Mouse (Mus musculus) hindbrain, embryonic 10.5 days (tissue): Measurements from ENCODE around the gene Them7. TPM values are rescaled to one million over a fixed set of nuclear protein-coding genes. Genes with fewer than 3 reads are reported as not detected.

ENCODE experiments used
- DNase-seq: peaks from one replicate; pipeline ENCODE4 v3.0.0-alpha.2; 2017; ENCODE audit warnings: low spot score
- H3K27ac ChIP-seq: fragments of 300-500 bp; sonication (generic); 2 replicates; pipeline ENCODE4 v1.5.1; 2016; ENCODE audit warnings: mild to moderate bottlenecking, moderate library complexity
- H3K27me3 ChIP-seq: fragments of 300-500 bp; sonication (generic); 2 replicates; pipeline ENCODE4 v1.6.1; 2016; ENCODE audit warnings: mild to moderate bottlenecking; ENCODE audit not compliant: poor library complexity, insufficient read depth, severe bottlenecking
- H3K36me3 ChIP-seq: fragments of 300-500 bp; sonication (generic); 2 replicates; pipeline ENCODE4 v1.6.1; 2016; ENCODE audit warnings: mild to moderate bottlenecking, moderate library complexity
- H3K4me1 ChIP-seq: fragments of 300-500 bp; sonication (generic); replicated peaks from 2 replicates; pipeline ENCODE4 v1.6.1; 2016; ENCODE audit warnings: mild to moderate bottlenecking
- H3K4me3 ChIP-seq: fragments of 300-500 bp; sonication (generic); 2 replicates; pipeline ENCODE4 v1.5.1; 2016; ENCODE audit warnings: mild to moderate bottlenecking, moderate library complexity
- H3K9me3 ChIP-seq: fragments of 300-500 bp; sonication (generic); 2 replicates; pipeline ENCODE4 v1.6.1; 2016; ENCODE audit warnings: mild to moderate bottlenecking, moderate library complexity
- WGBS: fragments of 180-500 bp; shearing (Covaris S2); methylation state at CpG from one replicate; pipeline ENCODE4 v1.1.7; 2016; 5-methylcytosine and 5-hydroxymethylcytosine counted together
- polyA plus RNA-seq: library from polyadenylated mRNA; unstranded; fragments of >200 nt; fragmentation: Nextera tagmentation; extraction: Ambion mirVana; gene quantifications from 2 replicates; pipeline ENCODE4 v1.2.1, GENCODE M21; 2016

The Them7 gene
- polyA plus RNA-seq, 1 experiment from 2014 or later, result 0.22 TPM

GRCm38 (mm10) chr2:105418629-105419227, 194.6 kb downstream of the Them7 start:
- no peak overlapping the region for H3K27ac ChIP-seq
- no peak overlapping the region for H3K4me3 ChIP-seq
- DNase-seq, result no peak
- no peaks in the 10 kb centered on the region for H3K9me3 ChIP-seq
- 89% methylated on average over 12 of the region's 12 CpGs for WGBS
- no peaks in the 10 kb centered on the region for H3K27me3 ChIP-seq
- H3K36me3 ChIP-seq, result no peaks in the 10 kb centered on the region
- H3K4me1 ChIP-seq, result peaks cover 25% of the 10 kb centered on the region

GRCm38 (mm10) chr2:105427447-105427846, 203.3 kb downstream of the Them7 start:
- WGBS, result 74% methylated on average over 8 of the region's 8 CpGs
- Histone ChIP-seq H3K36me3 (no peaks in the 10 kb centered on the region), H3K27ac (no peak overlapping the region), H3K4me1 (no peaks in the 10 kb centered on the region), H3K9me3 (no peaks in the 10 kb centered on the region), H3K4me3 (no peak overlapping the region), H3K27me3 (peaks cover 20% of the 10 kb centered on the region)
- DNase-seq, result no peak

- peaks cover 3% of the 10 kb centered on the region; the same call in 1 of the 2 replicates for H3K4me1 ChIP-seq
- H3K9me3 ChIP-seq, result no peaks in the 10 kb centered on the region
- H3K27ac ChIP-seq, result no peak overlapping the region
- H3K27me3 ChIP-seq, result peaks cover 20% of the 10 kb centered on the region
- DNase-seq, result peak; percentile 66
- no peaks in the 10 kb centered on the region for H3K36me3 ChIP-seq
- 6% methylated on average over 12 of the region's 12 CpGs for WGBS
- H3K4me3 ChIP-seq, result no peak overlapping the region
Measured at GRCm38 (mm10) chr2:105428029-105428428, 203.9 kb downstream of the Them7 start.

- H3K27me3 ChIP-seq, result peaks cover 21% of the 10 kb centered on the region
- H3K27ac ChIP-seq, result no peak overlapping the region
- H3K4me1 ChIP-seq, result peaks cover 7% of the 10 kb centered on the region; the same call in 1 of the 2 replicates
- H3K4me3 ChIP-seq, result no peak overlapping the region
- H3K36me3 ChIP-seq, result no peaks in the 10 kb centered on the region
- no peak for DNase-seq
- WGBS, result 19% methylated on average over 6 of the region's 6 CpGs
- no peaks in the 10 kb centered on the region for H3K9me3 ChIP-seq
Measured at GRCm38 (mm10) chr2:105428467-105428866, 204.3 kb downstream of the Them7 start.

Other genes with a start within 250 kb of the Them7 start
- gene Eif3m, start 207.2 kb upstream of the Them7 start, polyA plus RNA-seq, result 284 and 304 TPM in 2 replicates
- not detected in 2 replicates for gene Gm11060, start 132.3 kb upstream of the Them7 start, polyA plus RNA-seq
- gene Wt1, start 97.8 kb upstream of the Them7 start, polyA plus RNA-seq, result 0.12 and 0.36 TPM in 2 replicates
- gene Rcn1, start 175.0 kb downstream of the Them7 start, polyA plus RNA-seq, result 100 and 111 TPM in 2 replicates